Mouse (Mus musculus) olfactory bulb, adult 2 months (tissue): ENCODE data around the gene Pan3. TPM values are rescaled to one million over a fixed set of nuclear protein-coding genes. Genes with fewer than 3 reads are reported as not detected.

Experiments
- H3K27ac ChIP-seq: fragments of 200-500 bp; 2 replicates; pipeline ENCODE4 v1.5.1; 2012; ENCODE audit warnings: low read depth, low read length; ENCODE audit not compliant: insufficient read depth
- H3K4me1 ChIP-seq: fragments of 200-500 bp; 2 replicates; pipeline ENCODE4 v1.6.1; 2012; ENCODE audit warnings: low read length; ENCODE audit not compliant: control insufficient read depth, insufficient read depth
- H3K4me3 ChIP-seq: fragments of 200-500 bp; 2 replicates; pipeline ENCODE4 v1.5.1; 2012; ENCODE audit warnings: mild to moderate bottlenecking, low read depth, low read length, moderate library complexity; ENCODE audit not compliant: insufficient read depth
- CTCF ChIP-seq: fragments of 200-500 bp; IDR thresholded peaks from 2 replicates; pipeline ENCODE4 v1.5.1; 2012; ENCODE audit warnings: low read depth, mild to moderate bottlenecking, low read length, moderate library complexity; ENCODE audit not compliant: insufficient read depth
- POLR2A ChIP-seq: fragments of 200-500 bp; IDR thresholded peaks from 2 replicates; pipeline ENCODE4 v1.6.1; 2012; ENCODE audit warnings: mild to moderate bottlenecking, low read depth, low read length, moderate library complexity; ENCODE audit not compliant: insufficient read depth
- WGBS: fragments of 180-500 bp; shearing (Covaris S2); methylation state at CpG from one replicate; pipeline ENCODE4 v1.1.7; 2018; 5-methylcytosine and 5-hydroxymethylcytosine counted together
- polyA plus RNA-seq: library from polyadenylated mRNA; stranded (reverse); fragments of >200 nt; gene quantifications from 2 replicates; pipeline ENCODE4 v1.2.4, GENCODE M21; 2012; ENCODE audit warnings: low replicate concordance; ENCODE audit not compliant: missing spikeins, insufficient read depth, insufficient read length

Pan3 gene
- polyA plus RNA-seq, 1 experiment = not detected

- H3K4me1 ChIP-seq = peaks cover 3% of the 10 kb centered on the region; the same call in 1 of the 2 replicates
- WGBS = 37% methylated on average over 6 of the region's 6 CpGs
- H3K4me3 ChIP-seq = no peak overlapping the region
- TF ChIP-seq POLR2A (no peak), CTCF (no peak)
- no peak overlapping the region for H3K27ac ChIP-seq
Measured at GRCm38 (mm10) chr5:147423612-147424011, 6.3 kb upstream of the Pan3 start.

- peaks cover 3% of the 10 kb centered on the region; the same call in 1 of the 2 replicates for H3K4me1 ChIP-seq
- no peak overlapping the region for H3K4me3 ChIP-seq
- no peak overlapping the region for H3K27ac ChIP-seq
- WGBS = 79% methylated on average over 4 of the region's 4 CpGs
- no peak for TF ChIP-seq POLR2A
- no peak for TF ChIP-seq CTCF
Measured at GRCm38 (mm10) chr5:147426048-147426805, 3.7 kb upstream of the Pan3 start.

- TF ChIP-seq CTCF (no peak), POLR2A (no peak)
- H3K4me3 ChIP-seq = peak overlapping the region; percentile 90
- peaks cover 5% of the 10 kb centered on the region for H3K4me1 ChIP-seq
- peak overlapping the region; percentile 91 for H3K27ac ChIP-seq
- WGBS = under 1% methylated on average over 80 of the region's 91 CpGs
Measured at GRCm38 (mm10) chr5:147430361-147430935, 487 bp downstream of the Pan3 start.

DNA sequence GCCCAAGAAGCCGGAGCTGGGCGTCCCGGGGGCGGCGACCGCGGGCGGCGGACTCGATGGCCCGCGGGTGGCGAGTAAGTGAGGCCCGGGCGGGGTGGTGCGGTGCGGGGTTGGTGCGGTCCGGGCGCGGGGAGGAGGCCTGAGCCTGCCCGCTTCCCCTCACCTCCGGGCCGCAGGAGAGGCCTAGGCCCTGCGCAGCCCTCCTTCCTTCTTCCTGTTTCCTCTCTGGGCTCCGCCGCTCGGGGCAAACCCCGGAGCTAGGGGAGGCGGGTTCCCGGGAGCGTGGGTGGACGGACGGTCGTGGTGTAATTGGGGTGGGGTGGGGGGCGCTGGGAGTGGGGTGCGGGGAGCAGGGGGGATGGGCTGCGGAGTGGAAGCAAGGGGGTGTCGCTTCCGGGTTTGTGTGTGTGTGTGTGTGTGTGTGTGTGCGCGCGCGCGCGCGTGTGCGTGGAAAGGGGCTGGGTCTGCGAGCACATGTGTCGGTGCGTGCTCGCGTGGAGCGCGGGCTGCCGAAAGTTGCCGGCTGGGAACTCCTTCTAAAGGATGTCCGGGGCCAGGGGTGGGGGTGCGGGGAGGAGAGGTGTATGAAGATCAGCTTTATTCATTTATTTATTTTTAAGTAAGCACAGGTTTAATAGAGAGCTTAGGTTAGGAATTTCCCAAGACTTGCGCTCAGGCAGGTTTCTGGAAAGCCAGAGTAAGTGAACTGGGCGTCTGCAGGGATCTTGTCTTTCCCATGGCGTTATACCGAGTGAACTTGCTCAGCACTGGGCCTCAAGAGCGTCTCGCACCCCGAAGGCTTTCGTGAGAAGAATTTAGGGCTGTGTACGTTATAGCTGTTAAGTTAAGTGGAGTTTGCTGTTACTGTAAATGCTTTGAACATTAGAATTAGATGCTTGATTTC lies 1.2 kb downstream of the Pan3 start:
- Histone ChIP-seq H3K4me1 (peaks cover 9% of the 10 kb centered on the region), H3K4me3 (peak overlapping the region; percentile 90), H3K27ac (peak overlapping the region; percentile 91; the same call in 1 of the 2 replicates)
- no peak for TF ChIP-seq CTCF
- TF ChIP-seq POLR2A = no peak
- WGBS = under 1% methylated on average over 65 of the region's 68 CpGs

- TF ChIP-seq CTCF (no peak), POLR2A (no peak)
- no peak overlapping the region for H3K27ac ChIP-seq
- peaks cover 15% of the 10 kb centered on the region for H3K4me1 ChIP-seq
- 87% methylated on average over 8 of the region's 8 CpGs for WGBS
- H3K4me3 ChIP-seq = no peak overlapping the region
Measured at GRCm38 (mm10) chr5:147432927-147433326, 3.0 kb downstream of the Pan3 start.

DNA sequence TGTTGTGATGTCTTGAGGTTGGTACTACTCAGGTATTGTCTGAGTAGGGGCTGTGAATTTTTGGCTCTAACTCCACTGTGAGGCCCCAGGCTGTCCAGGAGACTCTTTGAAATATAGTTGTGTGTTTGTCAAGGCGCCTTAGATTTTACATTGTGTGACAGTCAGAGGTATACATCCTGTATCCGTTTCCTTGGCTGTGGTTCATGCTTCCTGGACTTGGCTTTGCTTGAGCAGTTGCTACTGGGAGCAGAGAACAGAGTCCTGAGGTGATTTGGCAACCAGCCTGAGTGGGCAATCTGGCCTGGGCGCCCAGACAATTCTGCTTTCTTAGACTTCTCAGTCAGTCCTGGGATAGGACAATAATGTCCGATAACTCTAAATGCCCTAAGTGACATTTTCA lies 5.3 kb downstream of the Pan3 start:
- TF ChIP-seq CTCF = no peak
- no peak for TF ChIP-seq POLR2A
- WGBS = 35% methylated on average over 4 of the region's 4 CpGs
- peaks cover 18% of the 10 kb centered on the region for H3K4me1 ChIP-seq
- no peak overlapping the region for H3K27ac ChIP-seq
- H3K4me3 ChIP-seq = no peak overlapping the region

GRCm38 (mm10) chr5:147435751-147436150 lies 5.8 kb downstream of the Pan3 start:
- WGBS = 63% methylated on average over 2 of the region's 2 CpGs
- no peak for TF ChIP-seq CTCF
- peaks cover 18% of the 10 kb centered on the region for H3K4me1 ChIP-seq
- no peak overlapping the region for H3K27ac ChIP-seq
- H3K4me3 ChIP-seq = no peak overlapping the region

- Histone ChIP-seq H3K27ac (no peak overlapping the region), H3K4me1 (peaks cover 18% of the 10 kb centered on the region), H3K4me3 (no peak overlapping the region)
- 37% methylated on average over 5 of the region's 5 CpGs for WGBS
- TF ChIP-seq POLR2A (no peak), CTCF (no peak)
Measured at GRCm38 (mm10) chr5:147436491-147436890, 6.5 kb downstream of the Pan3 start.
